Comparison of ENCODE assay signal across 35 mouse cellular contexts in genomic region chr17:66586078-66586477, GRCm38 (mm10). TPM values are rescaled to one million over a fixed set of nuclear protein-coding genes. Genes with fewer than 3 reads are reported as not detected.
DNase-seq lines count a peak whose midpoint lies in the region; ATAC-seq and TF ChIP-seq lines count a peak whose summit lies in the region.
"Had no signal": no experiment of that assay in that cellular context is flagged by ENCODE, and none has a peak within 500 bp of the region (broad histone marks: within the 10 kb centered on the region; RNA-seq: fewer than 3 reads in every experiment).

No protein-coding gene starts in this region.

- H3K4me2 ChIP-seq in hindbrain, postnatal 0 days (ENCODE audit: low read depth, low read length): no peak overlapping the region
- no peak overlapping the region for H3K4me2 ChIP-seq in hindbrain, embryonic 12.5 days (replicated peaks)
- no peak overlapping the region for H3K4me2 ChIP-seq in lung, postnatal 0 days (replicated peaks; ENCODE audit: low read depth, low read length)
- H3K4me2 ChIP-seq: forebrain, embryonic 12.5 days; intestine, embryonic 15.5 days; limb, embryonic 15.5 days; liver, embryonic 13.5 days; midbrain, embryonic 12.5 days had no signal

- TF ChIP-seq CTCF in hindbrain, postnatal 0 days (IDR thresholded peaks at IDR 0.05; ENCODE audit: low read depth): no peak
- no peak for TF ChIP-seq CTCF in lung, postnatal 0 days (IDR thresholded peaks at IDR 0.05)

- TF ChIP-seq EP300 in lung, postnatal 0 days (IDR thresholded peaks at IDR 0.05): no peak

- H3K36me3 ChIP-seq in hindbrain, postnatal 0 days (ENCODE audit: insufficient read depth, low read length): no peaks in the 10 kb centered on the region
- no peaks in the 10 kb centered on the region for H3K36me3 ChIP-seq in hindbrain, embryonic 12.5 days
- H3K36me3 ChIP-seq in lung, postnatal 0 days (ENCODE audit: insufficient read depth, low read length): no peaks in the 10 kb centered on the region
- H3K36me3 ChIP-seq: forebrain, embryonic 12.5 days; hindbrain, embryonic 10.5 days; intestine, embryonic 15.5 days; limb, embryonic 10.5 days; limb, embryonic 15.5 days; liver, embryonic 13.5 days; midbrain, embryonic 12.5 days had no signal

- no peak overlapping the region for H3K27ac ChIP-seq in hindbrain, postnatal 0 days
- H3K27ac ChIP-seq in hindbrain, embryonic 12.5 days: no peak overlapping the region
- peak overlapping the region; percentile 38; the same call in 1 of the 2 replicates for H3K27ac ChIP-seq in lung, postnatal 0 days (ENCODE audit: low read length)
- H3K27ac ChIP-seq: forebrain, embryonic 12.5 days; hindbrain, embryonic 10.5 days; intestine, embryonic 15.5 days; layer of hippocampus, adult 2 months; limb, embryonic 10.5 days; limb, embryonic 15.5 days; liver, embryonic 13.5 days; midbrain, embryonic 12.5 days had no signal

- ATAC-seq in hindbrain, postnatal 0 days: 0 out of 2 replicates have a peak, but pooled peaks have one; percentile 47
- no peak for ATAC-seq in hindbrain, embryonic 12.5 days (ENCODE audit: low FRiP score)
- ATAC-seq in lung, postnatal 0 days: peak; percentile 55
- ATAC-seq: hindbrain, embryonic 16.5 days; intestine, embryonic 15.5 days had no signal

- H3K9me3 ChIP-seq in hindbrain, postnatal 0 days (ENCODE audit: low read length): no peaks in the 10 kb centered on the region
- no peaks in the 10 kb centered on the region for H3K9me3 ChIP-seq in hindbrain, embryonic 12.5 days (replicated peaks)
- H3K9me3 ChIP-seq in lung, postnatal 0 days (ENCODE audit: low read length): no peaks in the 10 kb centered on the region
- H3K9me3 ChIP-seq: forebrain, embryonic 12.5 days; hindbrain, embryonic 10.5 days; intestine, embryonic 15.5 days; limb, embryonic 10.5 days; limb, embryonic 15.5 days; liver, embryonic 13.5 days; midbrain, embryonic 12.5 days had no signal

- peak; percentile 53 for DNase-seq in hindbrain, postnatal 0 days (ENCODE audit: low spot score)
- peak; percentile 31 for DNase-seq in testis, postnatal 10 days (ENCODE audit: low spot score)
- DNase-seq in testis, postnatal 14 days (ENCODE audit: low spot score): no peak
- DNase-seq in lung, postnatal 0 days (ENCODE audit: low spot score): peak; percentile 20
- DNase-seq in thymus, postnatal 36 days: no peak
- no peak for DNase-seq in frontal cortex, adult 2 months (ENCODE audit: extremely low spot score in 1 of 2, low spot score in 1 of 2)
- DNase-seq: adrenal gland, adult 8-10 months; B cell, adult 2 months; cerebellum, adult 9-10 months; gastrocnemius, postnatal 10 days; heart, postnatal 14 days; kidney, adult 2 months; kidney, postnatal 36 days; liver, embryonic 13.5 days; right cerebral cortex, postnatal 25 days; thymus, adult 2 months; thymus, postnatal 4 days had no signal

- H3K4me3 ChIP-seq in hindbrain, postnatal 0 days (ENCODE audit: low read length): no peak overlapping the region
- H3K4me3 ChIP-seq in hindbrain, embryonic 12.5 days: no peak overlapping the region
- no peak overlapping the region for H3K4me3 ChIP-seq in lung, postnatal 0 days (ENCODE audit: low read depth, low read length)
- H3K4me3 ChIP-seq: erythroblast, embryonic 14.5 days; forebrain, embryonic 12.5 days; hindbrain, embryonic 10.5 days; intestine, embryonic 15.5 days; layer of hippocampus, adult 2 months; limb, embryonic 10.5 days; limb, embryonic 15.5 days; liver, embryonic 13.5 days; midbrain, embryonic 12.5 days had no signal

- 56% methylated on average over 13 of the region's 13 CpGs for WGBS in hindbrain, postnatal 0 days
- 81% methylated on average over 13 of the region's 13 CpGs for WGBS in hindbrain, embryonic 12.5 days
- 46% methylated on average over 13 of the region's 13 CpGs for WGBS in lung, postnatal 0 days

- H3K9ac ChIP-seq in hindbrain, postnatal 0 days (replicated peaks; ENCODE audit: low read length): no peak overlapping the region
- no peak overlapping the region for H3K9ac ChIP-seq in hindbrain, embryonic 12.5 days
- no peak overlapping the region for H3K9ac ChIP-seq in lung, postnatal 0 days (replicated peaks; ENCODE audit: low read depth)
- H3K9ac ChIP-seq: forebrain, embryonic 12.5 days; intestine, embryonic 15.5 days; limb, embryonic 15.5 days; liver, embryonic 13.5 days; midbrain, embryonic 12.5 days had no signal

- no peaks in the 10 kb centered on the region for H3K4me1 ChIP-seq in hindbrain, postnatal 0 days (ENCODE audit: insufficient read depth, low read length)
- no peaks in the 10 kb centered on the region for H3K4me1 ChIP-seq in hindbrain, embryonic 12.5 days
- H3K4me1 ChIP-seq in lung, postnatal 0 days (ENCODE audit: insufficient read depth, low read depth, low read length): no peaks in the 10 kb centered on the region
- H3K4me1 ChIP-seq: forebrain, embryonic 12.5 days; hindbrain, embryonic 10.5 days; intestine, embryonic 15.5 days; liver, embryonic 13.5 days; midbrain, embryonic 12.5 days had no signal

- H3K27me3 ChIP-seq in hindbrain, postnatal 0 days (ENCODE audit: insufficient read depth, low read length): no peaks in the 10 kb centered on the region
- no peaks in the 10 kb centered on the region for H3K27me3 ChIP-seq in hindbrain, embryonic 12.5 days
- no peaks in the 10 kb centered on the region for H3K27me3 ChIP-seq in lung, postnatal 0 days (replicated peaks; ENCODE audit: insufficient read depth, low read length)
- H3K27me3 ChIP-seq: forebrain, embryonic 12.5 days; intestine, embryonic 15.5 days; limb, embryonic 15.5 days; liver, embryonic 13.5 days; midbrain, embryonic 12.5 days had no signal

RNA-seq across cellular contexts. Expression of gene Themis3, which starts 8.3 kb away (rescaled TPM):
- total RNA-seq in hindbrain, postnatal 0 days (2014; rRNA removed): 0.10 TPM in 1 of 2 replicates, not detected in the other
- polyA plus RNA-seq in hindbrain, postnatal 0 days (2015; fragmentation: Nextera tagmentation; extraction: Ambion mirVana): not detected in 2 replicates
- not detected in 2 replicates for polyA plus RNA-seq in hindbrain, embryonic 12.5 days (2016; fragmentation: Nextera tagmentation; extraction: Ambion mirVana)
- polyA plus RNA-seq in lung, postnatal 0 days (2015; fragmentation: Nextera tagmentation; extraction: Ambion mirVana): 0.08 and 0.10 TPM in 2 replicates
- not detected in 2 replicates for polyA plus RNA-seq in frontal cortex, adult 2 months (2012; rRNA removed)
- total RNA-seq: adrenal gland, adult 8-10 months; common myeloid progenitor, adult 5-6 weeks; gastrocnemius, postnatal 10 days; granulocyte monocyte progenitor cell, adult 5-6 weeks; heart, postnatal 14 days; layer of hippocampus, adult 2 months; layer of hippocampus, postnatal 14 days; megakaryocyte, adult 5-6 weeks; neutrophil, adult 5-6 weeks had no signal
- polyA plus RNA-seq: embryonic facial prominence, embryonic 14.5 days; erythroblast, embryonic 14.5 days; forebrain, embryonic 12.5 days; heart, embryonic 14.5 days; hindbrain, embryonic 10.5 days; hindbrain, embryonic 16.5 days; kidney, adult 2 months; limb, embryonic 10.5 days; liver, embryonic 13.5 days; midbrain, embryonic 12.5 days; neural tube, embryonic 11.5 days; thymus, adult 2 months had no signal

Comparison
In these comparisons a context has a peak if more than half of its experiments do, and no peak if none do; other contexts are left out.
1. DNase-seq: peak in hindbrain, postnatal 0 days (single experiment), testis, postnatal 10 days (single experiment) and lung, postnatal 0 days (single experiment); none in testis, postnatal 14 days (single experiment), thymus, postnatal 36 days (0 of 2) and frontal cortex, adult 2 months (0 of 2).